19 mouse cellular contexts compared by ENCODE assay signal in the genomic region with DNA sequence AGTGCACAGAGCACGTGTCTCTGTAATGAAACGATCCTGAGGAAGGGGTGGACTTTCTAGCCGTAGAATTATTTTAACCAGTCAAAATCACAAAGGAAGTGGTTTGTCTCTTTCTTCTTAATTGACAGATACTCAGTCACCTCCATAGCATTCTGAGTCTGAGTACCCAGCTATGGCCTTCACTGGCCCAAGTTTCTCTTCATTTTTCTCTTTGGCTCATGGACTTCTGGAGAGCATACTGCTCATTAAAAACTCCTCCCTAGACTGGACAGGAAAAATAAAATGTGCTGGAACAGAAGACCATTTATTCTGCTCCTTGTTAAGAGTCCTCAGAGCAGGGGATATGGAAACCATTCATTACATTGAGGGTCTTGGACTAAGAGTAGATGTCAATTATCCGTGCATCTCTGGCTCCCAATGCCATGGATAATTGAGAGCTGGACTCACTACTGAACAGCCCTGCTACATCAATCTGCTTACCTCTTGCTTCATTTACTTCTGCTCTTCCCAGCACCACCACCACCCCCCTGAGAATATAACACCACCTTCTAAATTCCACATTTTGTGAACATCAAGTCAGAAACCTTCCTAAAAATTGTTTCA.
"Had no signal": no experiment of that assay in that cellular context is flagged by ENCODE, and none has a peak within 500 bp of the region (broad histone marks: within the 10 kb centered on the region; RNA-seq: fewer than 3 reads in every experiment).

No protein-coding gene starts in this region.

- H3K4me3 ChIP-seq: layer of hippocampus, adult 2 months; midbrain, embryonic 12.5 days; midbrain, embryonic 15.5 days; neural tube, embryonic 12.5 days; neural tube, embryonic 15.5 days; stomach, embryonic 15.5 days had no signal

- H3K9ac ChIP-seq: liver, embryonic 14.5 days; liver, postnatal 0 days; lung, embryonic 14.5 days; midbrain, embryonic 12.5 days; midbrain, embryonic 15.5 days; neural tube, embryonic 12.5 days; neural tube, embryonic 15.5 days; stomach, embryonic 15.5 days had no signal

- H3K27me3 ChIP-seq: midbrain, embryonic 12.5 days; midbrain, embryonic 15.5 days; neural tube, embryonic 12.5 days; neural tube, embryonic 15.5 days; stomach, embryonic 15.5 days had no signal

- H3K27ac ChIP-seq: layer of hippocampus, adult 2 months; liver, embryonic 14.5 days; macrophage; midbrain, embryonic 12.5 days; midbrain, embryonic 15.5 days; neural tube, embryonic 12.5 days; neural tube, embryonic 15.5 days; stomach, embryonic 15.5 days had no signal

- H3K9me3 ChIP-seq: midbrain, embryonic 12.5 days; midbrain, embryonic 15.5 days; neural tube, embryonic 12.5 days; neural tube, embryonic 15.5 days; stomach, embryonic 15.5 days had no signal

- DNase-seq: kidney, adult 9 months; kidney, postnatal 14 days; layer of hippocampus, adult 9-11 months; liver, postnatal 0 days; lung, embryonic 14.5 days; right cerebral cortex, adult 18-20 months; right cerebral cortex, postnatal 14 days; spleen, adult 18-20 months; thymus, postnatal 25 days had no signal

- H3K4me1 ChIP-seq: midbrain, embryonic 12.5 days; midbrain, embryonic 15.5 days; neural tube, embryonic 12.5 days; neural tube, embryonic 15.5 days; stomach, embryonic 15.5 days had no signal

- H3K4me2 ChIP-seq: liver, embryonic 11.5 days; lung, embryonic 14.5 days; midbrain, embryonic 12.5 days; midbrain, embryonic 15.5 days; neural tube, embryonic 12.5 days; neural tube, embryonic 15.5 days; stomach, embryonic 15.5 days had no signal

- ATAC-seq: liver, postnatal 0 days; lung, postnatal 0 days; midbrain, embryonic 15.5 days had no signal

- H3K36me3 ChIP-seq: midbrain, embryonic 12.5 days; midbrain, embryonic 15.5 days; neural tube, embryonic 12.5 days; neural tube, embryonic 15.5 days; stomach, embryonic 15.5 days had no signal
